In genomic region chr15:102065661-102066325, GRCm38 (mm10) we compare ENCODE assay signal across 8 mouse cellular contexts. TPM values are rescaled to one million over a fixed set of nuclear protein-coding genes. Genes with fewer than 3 reads are reported as not detected.
DNase-seq lines count a peak whose midpoint lies in the region; ATAC-seq and TF ChIP-seq lines count a peak whose summit lies in the region.

No protein-coding gene starts in this region.

- H3K9me3 ChIP-seq in embryonic facial prominence, embryonic 13.5 days: no peaks in the 10 kb centered on the region
- H3K9me3 ChIP-seq in limb, embryonic 12.5 days: no peaks in the 10 kb centered on the region
- no peaks in the 10 kb centered on the region for H3K9me3 ChIP-seq in midbrain, embryonic 16.5 days (replicated peaks; ENCODE audit: control insufficient read depth, low read length, poor library complexity, severe bottlenecking)

- peak; percentile 97 for DNase-seq in 3T3-L1 (ENCODE audit: low read depth, low spot score)
- DNase-seq in adrenal gland, postnatal 36 days: peak; percentile 94 to 97
- peak; percentile 94 for DNase-seq in heart, adult 8-10 months (ENCODE audit: low spot score)
- DNase-seq in kidney, adult 8-10 months: peak; percentile 87 to 92
- DNase-seq in spleen, adult 2 months (ENCODE audit: low read depth in 1 of 2, low spot score in 2 of 2): peak; percentile 70 to 88

- H3K27me3 ChIP-seq in embryonic facial prominence, embryonic 13.5 days: peaks cover 12% of the 10 kb centered on the region
- peaks cover 16% of the 10 kb centered on the region; the same call in 1 of the 2 replicates for H3K27me3 ChIP-seq in limb, embryonic 12.5 days
- peaks cover 18% of the 10 kb centered on the region for H3K27me3 ChIP-seq in midbrain, embryonic 16.5 days (ENCODE audit: control insufficient read depth, insufficient read depth, low read depth, low read length)
- H3K27me3 ChIP-seq in spleen, adult 2 months (ENCODE audit: control insufficient read depth, insufficient read depth, low read length): no peaks in the 10 kb centered on the region

- H3K27ac ChIP-seq in embryonic facial prominence, embryonic 13.5 days: no peak overlapping the region
- H3K27ac ChIP-seq in limb, embryonic 12.5 days: no peak overlapping the region
- H3K27ac ChIP-seq in midbrain, embryonic 16.5 days (ENCODE audit: low read length): no peak overlapping the region
- H3K27ac ChIP-seq in spleen, adult 2 months (ENCODE audit: insufficient read depth, low read length): no peak overlapping the region

- H3K4me3 ChIP-seq in embryonic facial prominence, embryonic 13.5 days: no peak overlapping the region
- H3K4me3 ChIP-seq in limb, embryonic 12.5 days (replicated peaks): no peak overlapping the region
- no peak overlapping the region for H3K4me3 ChIP-seq in midbrain, embryonic 16.5 days (ENCODE audit: low read depth, low read length)
- H3K4me3 ChIP-seq in spleen, adult 2 months (ENCODE audit: extremely low read depth, insufficient read depth, insufficient read length): no peak overlapping the region

- peak; percentile 97 for TF ChIP-seq CTCF in spleen, adult 2 months (IDR thresholded peaks at IDR 0.05; ENCODE audit: extremely low read depth, insufficient read depth, insufficient read length, insufficient replicate concordance)

- H3K36me3 ChIP-seq in embryonic facial prominence, embryonic 13.5 days: no peaks in the 10 kb centered on the region
- no peaks in the 10 kb centered on the region for H3K36me3 ChIP-seq in limb, embryonic 12.5 days
- H3K36me3 ChIP-seq in midbrain, embryonic 16.5 days (ENCODE audit: control insufficient read depth, insufficient read depth, low read length): no peaks in the 10 kb centered on the region
- H3K36me3 ChIP-seq in spleen, adult 2 months (ENCODE audit: control insufficient read depth, insufficient read depth, low read length): no peaks in the 10 kb centered on the region

- peak overlapping the region; percentile 12 for H3K4me2 ChIP-seq in embryonic facial prominence, embryonic 13.5 days
- no peak overlapping the region for H3K4me2 ChIP-seq in limb, embryonic 12.5 days
- H3K4me2 ChIP-seq in midbrain, embryonic 16.5 days (ENCODE audit: low read length): no peak overlapping the region

- H3K4me1 ChIP-seq in embryonic facial prominence, embryonic 13.5 days: peaks cover 9% of the 10 kb centered on the region
- 0 out of 2 replicates have a peak, but pooled peaks cover 6% of the 10 kb centered on the region for H3K4me1 ChIP-seq in limb, embryonic 12.5 days (replicated peaks)
- no peaks in the 10 kb centered on the region for H3K4me1 ChIP-seq in midbrain, embryonic 16.5 days (ENCODE audit: control insufficient read depth, insufficient read depth, low read length)
- H3K4me1 ChIP-seq in spleen, adult 2 months (ENCODE audit: control insufficient read depth, insufficient read depth, insufficient read length): peaks cover 2% of the 10 kb centered on the region; the same call in 1 of the 2 replicates

- 6% methylated on average over 20 of the region's 20 CpGs for WGBS in embryonic facial prominence, embryonic 13.5 days
- 6% methylated on average over 20 of the region's 20 CpGs for WGBS in limb, embryonic 12.5 days
- WGBS in midbrain, embryonic 16.5 days: 4% methylated on average over 20 of the region's 20 CpGs
- WGBS in spleen, adult 2 months: 4% methylated on average over 20 of the region's 20 CpGs

- peak; percentile 66; the same call in 1 of the 2 replicates for ATAC-seq in embryonic facial prominence, embryonic 13.5 days (ENCODE audit: insufficient number of reproducible peaks, insufficient read depth, low FRiP score, low TSS enrichment, low read depth)
- ATAC-seq in limb, embryonic 12.5 days (ENCODE audit: insufficient number of reproducible peaks, insufficient read depth, low FRiP score, low TSS enrichment, low read depth): peak; percentile 63
- ATAC-seq in midbrain, embryonic 16.5 days: peak; percentile 90

- no peak for TF ChIP-seq POLR2A in spleen, adult 2 months (IDR thresholded peaks at IDR 0.05; ENCODE audit: low read depth, low read length)

- peak overlapping the region; percentile 2; the same call in 1 of the 2 replicates for H3K9ac ChIP-seq in embryonic facial prominence, embryonic 13.5 days
- H3K9ac ChIP-seq in limb, embryonic 12.5 days (replicated peaks): no peak overlapping the region
- no peak overlapping the region for H3K9ac ChIP-seq in midbrain, embryonic 16.5 days (ENCODE audit: low read depth, low read length)

RNA-seq across cellular contexts. Expression of gene Eif4b, which starts 7.8 kb away (rescaled TPM):
- total RNA-seq in adrenal gland, postnatal 36 days (2021): 100 to 1,000 TPM; 225 to 261 TPM
- polyA plus RNA-seq in embryonic facial prominence, embryonic 13.5 days (2015; fragmentation: Nextera tagmentation; extraction: Ambion mirVana): 120 and 129 TPM in 2 replicates
- total RNA-seq in heart, adult 8-10 months (2022): 100 to 1,000 TPM; 161 to 190 (median 169) TPM
- 121 and 124 TPM in 2 replicates for polyA plus RNA-seq in limb, embryonic 12.5 days (2016; fragmentation: Nextera tagmentation; extraction: Ambion mirVana)
- 87.3 and 90.0 TPM in 2 replicates for polyA plus RNA-seq in midbrain, embryonic 16.5 days (2015; fragmentation: Nextera tagmentation; extraction: Ambion mirVana)
- polyA plus RNA-seq in spleen, adult 2 months (2012; rRNA removed): 59.7 and 65.8 TPM in 2 replicates

RNA-seq across cellular contexts. Expression of gene Tns2, which starts 34.4 kb away (rescaled TPM):
- total RNA-seq in adrenal gland, postnatal 36 days (2021): 10 to 100 TPM; 68.4 to 87.6 TPM
- 40.1 and 49.3 TPM in 2 replicates for polyA plus RNA-seq in embryonic facial prominence, embryonic 13.5 days (2015; fragmentation: Nextera tagmentation; extraction: Ambion mirVana)
- 100 to 1,000 TPM; 123 to 146 (median 133) TPM for total RNA-seq in heart, adult 8-10 months (2022)
- polyA plus RNA-seq in limb, embryonic 12.5 days (2016; fragmentation: Nextera tagmentation; extraction: Ambion mirVana): 16.6 and 22.6 TPM in 2 replicates
- polyA plus RNA-seq in midbrain, embryonic 16.5 days (2015; fragmentation: Nextera tagmentation; extraction: Ambion mirVana): 7.4 and 9.4 TPM in 2 replicates
- 44.5 and 46.3 TPM in 2 replicates for polyA plus RNA-seq in spleen, adult 2 months (2012; rRNA removed)

RNA-seq across cellular contexts. Expression of gene Krt18, which starts 37.8 kb away (rescaled TPM):
- total RNA-seq in adrenal gland, postnatal 36 days (2021): 1 to 10 TPM in 1 of 2 experiments, under 1 TPM in 1; 0.76 to 3.3 TPM
- 36.0 and 58.9 TPM in 2 replicates for polyA plus RNA-seq in embryonic facial prominence, embryonic 13.5 days (2015; fragmentation: Nextera tagmentation; extraction: Ambion mirVana)
- total RNA-seq in heart, adult 8-10 months (2022): 1 to 10 TPM; 1.9 to 3.9 (median 2.5) TPM
- 21.2 and 21.5 TPM in 2 replicates for polyA plus RNA-seq in limb, embryonic 12.5 days (2016; fragmentation: Nextera tagmentation; extraction: Ambion mirVana)
- 3.8 and 5.1 TPM in 2 replicates for polyA plus RNA-seq in midbrain, embryonic 16.5 days (2015; fragmentation: Nextera tagmentation; extraction: Ambion mirVana)
- polyA plus RNA-seq in spleen, adult 2 months (2012; rRNA removed): 2.1 and 2.2 TPM in 2 replicates
